Mouse (Mus musculus) mouse embryonic stem cell (cell line): ENCODE measurements at regions not wholly inside any gene's neighbourhood (a gene's known extent, or its start where the extent isn't known, plus 50 kb on each side); places are given as distances from the start of the nearest gene placed in this dataset.
"Not testable (repeated sequence)": the region's sequence is repeated elsewhere in the genome, so short reads cannot be mapped to it uniquely, and the experiment has no call there.

Experiments
- in situ Hi-C, 2 experiments: fragments of 300-500 bp; cut with MboI; formaldehyde crosslinking; loops; 1 replicate in 1 of 2; 3 replicates in 1 of 2; pipeline ENCODE4 v1.14.3; 2019 to 2020; ENCODE audit warnings: low sequenced_read_pairs in 2 of 2, low pct_unique_long_range_greater_than_20kb in 1 of 2, mixed read lengths in 1 of 2; ENCODE audit not compliant: unreplicated experiment in 1 of 2

- in situ Hi-C loops = not testable (repeated sequence)
These were observed 169.3 kb downstream of the Qk start for GRCm38 (mm10) chr17:10150403-10150689.

- in situ Hi-C loops = no loop called here
These were observed 169.8 kb downstream of the Qk start for GRCm38 (mm10) chr17:10149682-10150402.

DNA sequence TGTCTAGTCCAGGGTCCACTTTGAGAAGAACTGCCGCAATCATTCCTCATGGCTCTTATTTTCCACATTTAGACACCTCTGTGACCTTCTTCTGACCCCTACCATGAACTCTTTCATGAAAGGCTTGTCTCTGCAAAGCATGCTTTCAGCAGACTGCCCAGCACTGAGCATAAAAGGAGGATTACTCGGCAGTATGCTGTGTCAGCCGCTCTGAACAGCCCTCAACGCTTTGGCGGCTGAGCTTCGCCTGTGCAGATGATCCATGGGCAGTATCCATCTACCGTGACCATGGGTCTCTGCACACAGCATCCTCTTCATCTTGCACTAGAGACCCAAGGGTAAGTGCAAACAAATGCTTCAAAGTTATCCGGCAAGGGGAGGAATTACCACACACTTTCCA, 172.5 kb downstream of the Qk start:
- in situ Hi-C loops = no loop called here

GRCm38 (mm10) chr17:10146576-10146975, 173.1 kb downstream of the Qk start:
- in situ Hi-C loops = no loop called here

- in situ Hi-C loops = no loop called here
These were observed 180.8 kb downstream of the Qk start for GRCm38 (mm10) chr17:10138847-10139246.

- in situ Hi-C loops = no loop called here
These were observed 181.3 kb downstream of the Qk start for GRCm38 (mm10) chr17:10138374-10138773.

DNA sequence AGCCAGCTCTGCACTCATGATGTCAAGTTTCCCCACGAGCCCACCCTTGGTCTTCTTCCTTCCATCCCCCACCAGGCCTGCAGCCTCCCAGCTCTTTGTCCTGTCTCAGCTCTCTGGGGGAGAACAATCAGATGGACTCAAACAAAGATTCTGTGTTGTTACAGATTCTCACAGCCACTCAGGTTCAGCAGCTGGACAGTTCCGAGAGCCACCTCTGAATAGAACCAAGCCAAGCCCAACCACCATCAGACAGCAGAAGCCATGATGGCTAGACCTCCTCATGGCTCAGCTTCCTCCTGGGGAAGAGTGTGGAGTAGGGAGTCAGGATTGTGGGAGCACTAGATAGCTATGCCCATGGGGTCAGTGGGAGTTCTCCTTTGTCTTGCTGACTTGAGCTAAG, 184.5 kb downstream of the Qk start:
- in situ Hi-C loops = no loop called here

DNA sequence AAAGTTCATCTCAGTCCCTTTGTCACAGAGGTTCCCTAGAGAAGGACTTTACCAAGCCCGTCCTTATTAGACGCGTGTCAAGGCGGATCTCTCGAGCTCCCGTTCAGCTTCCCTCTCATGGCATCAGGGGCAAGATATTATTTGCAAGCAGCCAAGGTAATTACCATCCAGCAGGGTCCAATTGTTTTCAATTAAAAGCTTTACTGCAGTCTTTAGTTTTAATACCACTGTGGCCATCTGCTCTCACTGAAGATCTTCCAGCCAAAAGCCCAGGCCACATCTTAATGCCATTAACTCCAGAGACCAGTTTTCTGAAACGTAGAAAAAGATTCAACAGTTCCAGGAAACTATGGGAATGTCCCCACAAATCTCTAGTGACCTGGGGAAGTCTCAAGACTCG, 191.1 kb downstream of the Qk start:
- in situ Hi-C loops = no loop called here

- in situ Hi-C loops = no loop called here
These were observed 197.2 kb downstream of the Qk start for GRCm38 (mm10) chr17:10122411-10122810.

GRCm38 (mm10) chr17:10112118-10112517, 207.5 kb downstream of the Qk start:
- in situ Hi-C loops = no loop called here

DNA sequence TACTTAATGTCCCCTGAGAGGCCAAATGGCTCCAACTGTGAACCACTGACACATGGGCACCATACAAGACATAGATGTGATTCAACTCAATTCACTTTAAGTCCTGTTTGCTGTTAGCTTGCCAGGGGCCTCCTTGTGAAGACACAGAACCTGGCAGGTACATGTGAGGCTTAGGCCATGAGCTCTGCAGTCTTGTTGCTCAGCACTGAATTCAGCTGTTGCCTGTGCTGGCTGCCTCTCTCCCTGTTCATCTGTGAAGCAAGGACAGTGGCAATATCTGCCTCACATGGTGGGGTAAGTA, 209.3 kb downstream of the Qk start:
- in situ Hi-C loops = no loop called here

DNA sequence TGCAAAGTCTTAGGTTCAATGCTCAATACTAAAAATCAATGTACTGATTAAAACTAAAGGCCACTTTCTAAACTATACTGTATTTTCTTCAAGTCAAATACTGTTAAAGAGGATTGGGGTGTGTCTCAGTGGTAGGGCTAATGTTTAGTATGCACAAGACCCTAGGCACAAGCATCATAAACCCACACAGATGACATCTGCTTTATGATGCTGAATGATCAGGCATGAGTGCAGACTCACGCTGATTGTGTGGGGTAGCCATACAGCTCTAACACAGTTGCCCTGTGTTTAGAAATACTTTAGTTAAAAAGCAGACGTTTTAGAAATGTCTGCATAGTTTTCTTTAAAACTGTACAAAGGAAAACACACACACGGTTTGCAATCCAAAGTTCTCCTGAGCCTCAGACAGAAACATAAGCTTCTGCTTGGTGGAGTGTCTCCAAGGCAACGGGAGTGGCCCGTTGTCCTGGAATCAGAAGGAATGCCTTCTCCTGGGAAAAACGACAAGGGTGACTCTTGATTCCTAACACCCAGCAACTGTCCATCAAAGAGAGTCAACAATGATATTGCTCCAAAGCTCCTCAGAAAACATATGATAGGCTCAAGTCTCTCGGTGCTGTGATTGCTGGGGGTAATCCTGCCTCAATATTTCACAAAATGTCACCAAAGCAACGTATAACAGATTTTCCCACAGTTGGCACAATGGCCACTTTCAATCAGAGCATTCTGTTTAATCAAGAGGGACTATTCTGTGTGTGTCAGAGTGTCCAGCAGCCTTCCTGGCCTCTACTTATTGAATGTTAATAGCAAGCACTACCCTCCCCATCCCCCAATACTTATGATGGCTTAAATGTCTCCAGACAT, 209.9 kb downstream of the Qk start:
- in situ Hi-C loops = no loop called here

DNA sequence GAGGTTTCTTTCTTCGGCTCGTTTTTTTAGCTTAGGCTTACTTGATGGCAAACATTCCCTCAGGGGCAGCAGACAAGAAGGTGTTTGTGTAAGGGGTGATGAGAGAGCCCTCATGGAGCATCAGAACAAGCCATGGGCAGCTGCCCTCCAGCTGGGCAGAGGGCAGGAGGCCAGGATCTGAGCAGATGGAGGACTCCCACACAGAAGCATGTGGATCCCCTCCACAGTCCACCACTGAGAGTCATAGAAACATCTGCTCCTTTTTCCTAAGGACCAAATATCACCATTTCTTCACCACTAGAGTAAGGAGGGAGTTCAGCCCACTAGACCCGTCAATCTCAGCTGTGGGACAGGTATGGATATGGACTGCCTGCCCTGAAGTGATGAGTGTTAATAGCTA, 214.4 kb downstream of the Qk start:
- in situ Hi-C loops = no loop called here

DNA sequence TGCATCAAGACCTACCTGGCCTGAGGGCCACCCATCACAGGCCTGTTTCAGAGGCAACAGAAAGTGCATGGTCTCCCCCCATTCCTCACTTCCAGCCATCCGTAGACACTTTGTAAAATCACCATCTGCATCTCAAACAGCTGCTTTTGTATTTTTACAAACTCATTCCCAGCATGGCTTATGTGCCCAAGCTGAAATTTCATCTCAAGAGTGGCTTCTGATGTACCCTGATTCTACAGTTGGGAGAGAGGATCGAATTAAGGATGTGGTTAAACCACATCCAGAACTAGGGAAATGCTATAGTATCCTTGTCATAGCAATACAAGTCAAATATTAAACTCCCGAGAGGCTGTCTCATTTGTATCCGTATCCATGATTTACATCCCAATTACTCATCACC, 221.5 kb downstream of the Qk start:
- in situ Hi-C loops = no loop called here

DNA sequence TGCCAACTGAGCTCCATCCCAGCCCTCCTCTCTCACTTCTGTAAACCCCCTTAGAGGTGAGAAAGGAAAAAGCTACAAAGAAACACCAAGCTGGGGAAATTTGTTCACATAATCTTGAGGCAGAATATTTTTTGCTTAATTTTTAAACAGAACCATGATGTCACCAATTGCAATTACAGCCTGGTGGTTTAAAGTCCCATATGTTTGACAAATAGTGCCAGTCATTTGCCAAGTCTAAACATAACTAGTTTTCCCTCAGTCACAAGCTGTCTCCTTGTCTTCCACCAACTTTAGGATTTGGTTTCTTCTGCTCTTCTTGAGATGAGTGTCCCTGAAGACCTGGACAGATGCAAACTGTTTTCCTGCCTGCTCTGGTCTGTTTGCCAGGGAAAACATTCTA, 222.0 kb downstream of the Qk start:
- in situ Hi-C loops = no loop called here

- in situ Hi-C loops = no loop called here
These were observed 223.8 kb downstream of the Qk start for GRCm38 (mm10) chr17:10095841-10096301.

GRCm38 (mm10) chr17:10094108-10094521, 225.5 kb downstream of the Qk start:
- in situ Hi-C loops = no loop called here

GRCm38 (mm10) chr17:10093437-10094107, 226.1 kb downstream of the Qk start:
- in situ Hi-C loops = no loop called here

DNA sequence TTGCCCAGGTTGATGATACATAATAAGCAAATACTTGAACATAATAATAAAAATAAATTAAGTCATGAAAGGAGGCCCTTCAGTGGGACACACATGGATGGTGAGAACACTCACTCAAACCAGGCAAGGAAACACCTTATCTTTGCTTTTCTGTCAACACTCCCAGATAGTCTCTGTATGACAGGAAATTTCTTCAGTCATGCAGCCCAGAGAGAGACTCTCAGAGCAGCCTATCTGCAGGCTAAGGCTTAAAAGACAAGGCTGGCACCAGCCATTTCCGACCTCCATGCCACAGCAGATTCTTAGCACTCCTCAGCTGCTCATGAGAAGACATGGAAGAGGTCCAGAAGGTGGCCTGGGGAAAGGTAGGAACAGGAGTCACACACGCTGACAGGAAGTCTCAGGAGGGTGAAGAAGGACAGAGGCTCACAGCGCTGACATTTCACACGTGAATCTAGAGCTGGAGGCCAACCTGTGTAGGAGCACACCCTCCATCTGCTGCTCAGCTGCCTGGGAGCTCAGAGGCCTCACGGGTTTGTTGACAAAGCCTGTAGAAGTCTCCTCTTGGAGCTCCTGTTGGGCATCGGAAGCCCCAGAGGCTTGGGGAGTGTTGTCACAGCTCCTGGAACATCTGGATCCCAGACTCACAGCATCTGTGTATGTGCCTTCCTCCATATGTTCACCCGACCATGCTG, 232.3 kb downstream of the Qk start:
- in situ Hi-C loops = no loop called here
